Mouse (Mus musculus) liver, adult 2 months (tissue): Measurements from ENCODE around the gene Cd68.

ENCODE experiments used
- CTCF ChIP-seq: fragments of 200-500 bp; IDR thresholded peaks from 2 replicates; pipeline ENCODE4 v1.5.1; 2011; ENCODE audit warnings: low read depth, low read length, control low read depth
- POLR2A ChIP-seq: fragments of 200-500 bp; IDR thresholded peaks from 2 replicates; pipeline ENCODE4 v1.6.1; 2011; ENCODE audit warnings: low read length, control low read depth; ENCODE audit not compliant: insufficient read depth; ENCODE audit errors: extremely low read depth

GRCm38 (mm10) chr11:69635471-69635870, 30.5 kb downstream of the Cd68 start:
- no peak for TF ChIP-seq CTCF
- TF ChIP-seq POLR2A, result no peak
